Mouse (Mus musculus) right cerebral cortex, postnatal 25 days (tissue): Measurements from ENCODE around the gene Tnni3.
A peak's percentile ranks its signal among the peaks of the same experiment; 100 is the strongest.

ENCODE experiments used
- DNase-seq: peaks from one replicate; pipeline ENCODE4 v3.0.0; 2022

The Tnni3 gene

GRCm38 (mm10) chr7:4518487-4518886, 5.5 kb downstream of the Tnni3 start:
- DNase-seq = no peak

- no peak for DNase-seq
These were observed 7.5 kb downstream of the Tnni3 start, which contains the start of gene Tnnt1 for GRCm38 (mm10) chr7:4516332-4517050. Gene Tnnt1 (minus strand): TSS chr7:4516382.

- DNase-seq = no peak
These were observed 8.2 kb downstream of the Tnni3 start for GRCm38 (mm10) chr7:4515853-4516252.

GRCm38 (mm10) chr7:4513829-4514712, 10.0 kb downstream of the Tnni3 start:
- no peak for DNase-seq

- no peak for DNase-seq
These were observed 10.8 kb downstream of the Tnni3 start for GRCm38 (mm10) chr7:4513236-4513635.

- DNase-seq = no peak
These were observed 12.4 kb downstream of the Tnni3 start for GRCm38 (mm10) chr7:4511489-4512224.

- DNase-seq = peak; percentile 38
These were observed 14.0 kb downstream of the Tnni3 start for GRCm38 (mm10) chr7:4509863-4510608.

GRCm38 (mm10) chr7:4508739-4509116, 15.3 kb downstream of the Tnni3 start:
- no peak for DNase-seq

- DNase-seq = peak; percentile 31
These were observed 15.8 kb downstream of the Tnni3 start for GRCm38 (mm10) chr7:4508062-4508738.

- DNase-seq = no peak
These were observed 16.8 kb downstream of the Tnni3 start for GRCm38 (mm10) chr7:4507220-4507619.

- no peak for DNase-seq
These were observed 19.2 kb downstream of the Tnni3 start for GRCm38 (mm10) chr7:4504646-4505435.

- no peak for DNase-seq
These were observed 20.2 kb downstream of the Tnni3 start for GRCm38 (mm10) chr7:4503858-4504257.

- DNase-seq = no peak
These were observed 20.9 kb downstream of the Tnni3 start for GRCm38 (mm10) chr7:4503100-4503499.

- peak; percentile 46 for DNase-seq
These were observed 21.5 kb downstream of the Tnni3 start for GRCm38 (mm10) chr7:4502421-4503090.

- DNase-seq = peak; percentile 97
These were observed 22.3 kb downstream of the Tnni3 start, which contains the start of gene Ppp1r12c for GRCm38 (mm10) chr7:4501558-4502397. Gene Ppp1r12c (minus strand): TSS chr7:4501680.

- peak; percentile 48 for DNase-seq
These were observed 23.0 kb downstream of the Tnni3 start for GRCm38 (mm10) chr7:4500892-4501471.

- DNase-seq = no peak
These were observed 25.0 kb downstream of the Tnni3 start for GRCm38 (mm10) chr7:4499034-4499433.

- no peak for DNase-seq
These were observed 25.8 kb downstream of the Tnni3 start for GRCm38 (mm10) chr7:4498251-4498650.
